Mouse (Mus musculus): ENCODE measurements around the gene Acap2.

DNA sequence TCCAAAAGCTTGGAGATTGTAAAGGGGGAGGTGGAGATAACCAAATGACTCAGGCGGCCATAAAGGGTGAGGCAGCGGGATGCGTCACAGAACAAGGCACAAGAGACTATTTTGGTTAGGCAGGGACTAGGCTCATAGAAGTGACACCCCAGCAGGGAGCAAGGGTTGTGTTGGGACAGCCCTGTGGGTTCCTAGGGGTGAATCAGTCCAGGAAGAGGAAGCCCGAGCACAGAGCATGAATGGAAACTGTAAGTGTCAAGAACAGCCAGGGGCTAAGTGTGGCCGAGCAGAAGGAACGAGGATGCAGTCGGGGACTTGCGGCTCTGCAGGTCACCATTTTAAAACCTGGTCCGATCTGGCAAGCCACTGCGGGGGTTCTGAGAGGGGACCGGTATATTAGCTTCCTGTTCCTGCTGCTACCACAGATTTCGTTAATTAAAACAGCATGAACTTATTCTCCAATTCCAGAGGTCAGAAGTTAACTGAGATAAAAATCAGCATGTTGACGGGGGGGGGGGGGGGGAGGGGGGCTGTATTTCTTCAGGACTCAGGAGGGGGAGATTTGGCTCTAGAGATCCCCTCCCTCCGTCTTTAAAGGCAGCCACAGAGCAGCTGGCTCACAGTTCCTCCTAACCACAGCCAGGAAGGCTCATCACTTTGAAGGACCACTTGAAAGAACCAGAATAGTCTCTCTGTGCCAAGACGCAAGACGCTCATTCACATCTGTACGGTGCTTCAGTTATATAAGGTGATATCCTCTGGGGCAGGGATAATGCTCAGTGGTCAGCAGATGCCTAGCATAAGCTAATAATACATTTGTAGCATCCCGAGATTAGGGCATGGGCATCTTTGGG lies 34.6 kb upstream of the Acap2 start:
- TF ChIP-seq GATA1 (IDR thresholded peaks at IDR 0.05; ENCODE audit: borderline replicate concordance, low read length) (no peak), CTCF (IDR thresholded peaks at IDR 0.05; ENCODE audit: low read depth, low read length) (no peak), POLR2AphosphoS5 (IDR thresholded peaks at IDR 0.05; ENCODE audit: insufficient replicate concordance, low read depth, low read length) (no peak), TAL1 (conservative IDR thresholded peaks at IDR 0.05; ENCODE audit: low read depth, low read length) (no peak), GATA2 (IDR thresholded peaks at IDR 0.05; ENCODE audit: borderline replicate concordance, low read depth, low read length) (no peak)

Measured in G1E (cell line).